Mouse (Mus musculus) stomach, postnatal 0 days (tissue): ENCODE measurements around the gene Prkaa1.

ENCODE experiments used
- CTCF ChIP-seq: IDR thresholded peaks from 2 replicates; pipeline ENCODE4 v1.5.1; 2016; ENCODE audit warnings: antibody characterized with exemption, low read depth, mild to moderate bottlenecking, moderate library complexity
- EP300 ChIP-seq: optimal IDR thresholded peaks from 2 replicates; pipeline ENCODE3; 2016; ENCODE audit warnings: antibody characterized with exemption

DNA sequence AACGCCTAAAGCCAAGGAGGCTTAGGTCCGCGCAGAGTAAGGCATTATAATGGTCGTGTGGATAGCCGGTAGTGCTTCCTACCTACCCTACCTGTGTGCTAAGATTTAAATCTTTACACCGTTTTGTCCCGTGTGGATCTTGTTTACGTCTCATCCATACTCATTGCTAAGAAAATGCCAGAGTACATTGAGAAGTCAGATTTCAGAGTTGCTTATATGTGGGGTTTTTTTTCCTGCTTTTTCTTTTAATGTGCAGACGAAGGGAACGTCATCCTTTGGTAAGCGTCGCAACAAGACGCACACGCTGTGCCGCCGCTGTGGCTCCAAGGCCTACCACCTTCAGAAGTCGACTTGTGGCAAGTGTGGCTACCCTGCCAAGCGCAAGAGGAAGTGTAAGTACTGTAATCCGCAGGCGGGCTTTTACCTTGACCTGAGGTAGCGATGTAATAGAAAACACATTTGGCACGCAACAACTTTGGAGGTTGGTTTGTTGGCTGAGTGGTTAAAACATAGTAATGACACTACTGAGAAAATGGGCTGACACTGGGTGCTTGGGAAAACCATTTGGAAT is 26.5 kb upstream of the Prkaa1 start:
- TF ChIP-seq CTCF (no peak), EP300 (no peak)
